Comparison of ENCODE assay signal across 8 mouse cellular contexts in genomic region chr7:97345229-97345871, GRCm38 (mm10). TPM values are rescaled to one million over a fixed set of nuclear protein-coding genes. Genes with fewer than 3 reads are reported as not detected.
DNase-seq lines count a peak whose midpoint lies in the region; ATAC-seq lines count a peak whose summit lies in the region.

No protein-coding gene starts in this region.

- intact Hi-C loops in left cerebral cortex, postnatal 10 days (cut with DNase I) = no loop called here

- ATAC-seq in activated CD4-positive, CD25-positive, alpha-beta regulatory T cell, adult 4 months = no peak
- ATAC-seq in erythroid progenitor cell, adult 5-6 weeks (replicated peaks; ENCODE audit: low FRiP score, poor library complexity, severe bottlenecking) = no peak

- DNase-seq in left cerebral cortex, adult 18-20 months (ENCODE audit: low spot score in 2 of 2) = peak; percentile 85 to 90
- no peak for DNase-seq in left cerebral cortex, adult 11 months (ENCODE audit: low spot score)
- DNase-seq in cerebellum, postnatal 14 days = peak; percentile 68 to 80
- DNase-seq in heart, adult 9 months (ENCODE audit: low spot score in 2 of 2) = peak; percentile 61 to 64
- peak; percentile 67 to 77 for DNase-seq in left cerebral cortex, postnatal 10 days (ENCODE audit: extremely low spot score in 1 of 2, low spot score in 2 of 2)
- DNase-seq in adrenal gland, adult 2 months = no peak

RNA-seq across cellular contexts. Expression of gene Kctd21, which starts 13.2 kb away (rescaled TPM):
- total RNA-seq in left cerebral cortex, adult 18-20 months (2021) = 10 to 100 TPM; 13.7 to 15.1 TPM
- total RNA-seq in left cerebral cortex, postnatal 10 days (2021) = 1 to 10 TPM; 7.4 to 7.6 TPM
- total RNA-seq in adrenal gland, adult 2 months (2021) = 10 to 100 TPM in 1 of 2 experiments, 1 to 10 TPM in 1; 7.3 to 11.4 TPM
- 5.3 and 5.6 TPM in 2 replicates for polyA plus RNA-seq in adrenal gland, adult 2 months (2012; rRNA removed)
- polyA plus RNA-seq in activated CD4-positive, CD25-positive, alpha-beta regulatory T cell, adult 4 months (2017; shearing (Covaris generic)) = under 1 TPM; 0.25 to 0.66 TPM
- total RNA-seq in erythroid progenitor cell, adult 5-6 weeks (2015; ENCODE audit: low replicate concordance) = not detected in 2 replicates
- not detected in 2 replicates for total RNA-seq in erythroid progenitor cell, adult 5-6 weeks (2017; ENCODE audit: low replicate concordance)

RNA-seq across cellular contexts. Expression of gene Usp35, which starts 13.5 kb away (rescaled TPM):
- total RNA-seq in left cerebral cortex, adult 18-20 months (2021) = 10 to 100 TPM; 17.2 to 19.3 TPM
- total RNA-seq in left cerebral cortex, postnatal 10 days (2021) = 10 to 100 TPM in 1 of 2 experiments, 1 to 10 TPM in 1; 9.7 to 12.0 TPM
- 1 to 10 TPM; 7.0 to 8.5 TPM for total RNA-seq in adrenal gland, adult 2 months (2021)
- polyA plus RNA-seq in adrenal gland, adult 2 months (2012; rRNA removed) = 8.4 and 11.1 TPM in 2 replicates
- polyA plus RNA-seq in activated CD4-positive, CD25-positive, alpha-beta regulatory T cell, adult 4 months (2017; shearing (Covaris generic)) = 1 to 10 TPM; 1.0 to 1.5 TPM
- total RNA-seq in erythroid progenitor cell, adult 5-6 weeks (2015; ENCODE audit: low replicate concordance) = not detected in 2 replicates
- not detected in 2 replicates for total RNA-seq in erythroid progenitor cell, adult 5-6 weeks (2017; ENCODE audit: low replicate concordance)

RNA-seq across cellular contexts. Expression of gene Alg8, which starts 26.1 kb away (rescaled TPM):
- 10 to 100 TPM in 1 of 2 experiments, 1 to 10 TPM in 1; 9.8 to 10.4 TPM for total RNA-seq in left cerebral cortex, adult 18-20 months (2021)
- 10 to 100 TPM in 1 of 2 experiments, 1 to 10 TPM in 1; 9.5 to 12.2 TPM for total RNA-seq in left cerebral cortex, postnatal 10 days (2021)
- 10 to 100 TPM; 15.2 to 16.6 TPM for total RNA-seq in adrenal gland, adult 2 months (2021)
- polyA plus RNA-seq in adrenal gland, adult 2 months (2012; rRNA removed) = 6.0 and 7.3 TPM in 2 replicates
- polyA plus RNA-seq in activated CD4-positive, CD25-positive, alpha-beta regulatory T cell, adult 4 months (2017; shearing (Covaris generic)) = 10 to 100 TPM; 16.4 to 22.7 TPM
- total RNA-seq in erythroid progenitor cell, adult 5-6 weeks (2015; ENCODE audit: low replicate concordance) = 19.3 and 32.8 TPM in 2 replicates
- 8.5 and 9.8 TPM in 2 replicates for total RNA-seq in erythroid progenitor cell, adult 5-6 weeks (2017; ENCODE audit: low replicate concordance)

RNA-seq across cellular contexts. Expression of gene Ndufc2, which starts 54.5 kb away (rescaled TPM):
- 100 to 1,000 TPM; 232 to 247 TPM for total RNA-seq in left cerebral cortex, adult 18-20 months (2021)
- 100 to 1,000 TPM; 254 to 277 TPM for total RNA-seq in left cerebral cortex, postnatal 10 days (2021)
- 100 to 1,000 TPM; 263 to 364 TPM for total RNA-seq in adrenal gland, adult 2 months (2021)
- 264 and 287 TPM in 2 replicates for polyA plus RNA-seq in adrenal gland, adult 2 months (2012; rRNA removed)
- polyA plus RNA-seq in activated CD4-positive, CD25-positive, alpha-beta regulatory T cell, adult 4 months (2017; shearing (Covaris generic)) = 100 to 1,000 TPM; 212 to 215 TPM
- total RNA-seq in erythroid progenitor cell, adult 5-6 weeks (2015; ENCODE audit: low replicate concordance) = 77.1 and 89.3 TPM in 2 replicates
- total RNA-seq in erythroid progenitor cell, adult 5-6 weeks (2017; ENCODE audit: low replicate concordance) = 37.2 and 116 TPM in 2 replicates

Comparison
In these comparisons a context has a peak if more than half of its experiments do, and no peak if none do; other contexts are left out.
1. DNase-seq: peak in left cerebral cortex, adult 18-20 months (2 of 2), cerebellum, postnatal 14 days (2 of 2), heart, adult 9 months (2 of 2) and left cerebral cortex, postnatal 10 days (2 of 2); none in left cerebral cortex, adult 11 months (single experiment) and adrenal gland, adult 2 months (single experiment).
2. RNA of gene Kctd21, which starts 13.2 kb away (total RNA-seq): 13.7 to 15.1 TPM in left cerebral cortex, adult 18-20 months, 7.3 to 11.4 TPM in adrenal gland, adult 2 months and 7.4 to 7.6 TPM in left cerebral cortex, postnatal 10 days; not detected in erythroid progenitor cell, adult 5-6 weeks; every median in the first group is over 4 times any median in the second.
3. RNA of gene Usp35, which starts 13.5 kb away (total RNA-seq): 17.2 to 19.3 TPM in left cerebral cortex, adult 18-20 months, 9.7 to 12.0 TPM in left cerebral cortex, postnatal 10 days and 7.0 to 8.5 TPM in adrenal gland, adult 2 months; not detected in erythroid progenitor cell, adult 5-6 weeks; every median in the first group is over 4 times any median in the second.